Mouse (Mus musculus) CD4-positive naive resting alpha-beta T cell, adult 76 days (primary cell): ENCODE data around the gene Zfp688. TPM values are rescaled to one million over a fixed set of nuclear protein-coding genes. Genes with fewer than 3 reads are reported as not detected.

Experiments
- total RNA-seq: library from RNA; stranded (reverse); gene quantifications from one replicate; pipeline ENCODE4 v1.2.4, GENCODE M21; 2023

Zfp688 gene
- 14.6 TPM for total RNA-seq

DNA sequence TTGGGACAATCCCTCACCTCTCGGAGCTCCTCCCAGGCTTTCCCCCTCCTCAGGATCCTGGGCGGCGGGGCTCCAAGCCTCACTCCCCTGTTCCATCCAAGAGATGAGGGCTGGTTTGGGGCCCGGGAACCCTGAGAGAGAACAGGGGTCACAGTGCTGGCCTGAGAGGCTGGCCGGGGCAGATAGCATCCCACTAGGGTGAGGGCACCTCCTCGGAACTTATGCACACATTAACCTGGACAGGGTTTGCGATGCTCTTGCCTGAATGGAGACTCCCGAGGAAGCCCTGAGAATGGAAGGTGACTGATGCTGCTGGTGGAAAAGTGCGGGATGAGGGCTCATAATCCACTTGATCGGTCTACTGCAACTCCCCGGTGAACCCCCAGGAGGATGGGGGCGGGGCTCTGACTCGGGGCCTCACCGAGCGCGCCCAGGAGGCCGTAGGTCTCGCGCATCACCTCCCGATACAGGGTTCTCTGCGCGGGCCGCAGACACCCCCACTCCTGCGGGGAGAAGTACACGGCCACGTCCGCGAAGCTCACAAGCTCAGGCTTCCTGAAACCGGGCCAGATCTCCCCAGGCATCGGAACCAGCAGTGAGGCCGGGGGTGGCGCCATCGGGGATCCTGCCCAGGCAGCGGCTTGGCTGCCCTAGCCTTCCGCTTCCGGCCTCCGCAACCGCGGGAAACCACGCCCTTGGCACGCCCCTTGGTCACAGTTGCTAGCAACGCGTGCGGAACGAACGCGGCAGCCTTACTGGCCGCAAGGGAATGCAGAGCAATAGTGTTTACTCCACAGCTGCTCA lies at the start of gene Zfp688:
Gene Zfp688 (minus strand): TSS at position 681 of the 804 bp plus-strand sequence.

DNA sequence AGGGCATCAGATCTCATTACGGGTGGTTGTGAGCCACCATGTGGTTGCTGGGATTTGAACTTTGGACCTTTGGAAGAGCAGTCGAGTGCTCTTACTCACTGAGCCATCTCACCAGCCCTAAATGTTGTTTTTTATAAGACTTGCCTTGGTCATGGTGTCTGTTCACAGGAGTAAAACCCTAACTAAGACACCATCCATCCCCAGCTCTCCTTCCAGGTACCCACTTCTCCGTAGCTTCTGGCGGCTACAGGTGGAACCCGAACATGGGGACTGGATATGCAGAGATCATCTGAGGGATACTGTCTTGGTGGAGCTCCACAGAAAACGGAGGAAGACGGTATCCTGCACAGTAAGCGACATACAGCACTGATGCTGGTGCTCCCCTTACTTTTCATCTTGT lies 37.4 kb upstream of the Zfp688 start, which contains the start of gene Prr14:
Gene Prr14 (plus strand): TSS at position 301 of the 400 bp plus-strand sequence.

DNA sequence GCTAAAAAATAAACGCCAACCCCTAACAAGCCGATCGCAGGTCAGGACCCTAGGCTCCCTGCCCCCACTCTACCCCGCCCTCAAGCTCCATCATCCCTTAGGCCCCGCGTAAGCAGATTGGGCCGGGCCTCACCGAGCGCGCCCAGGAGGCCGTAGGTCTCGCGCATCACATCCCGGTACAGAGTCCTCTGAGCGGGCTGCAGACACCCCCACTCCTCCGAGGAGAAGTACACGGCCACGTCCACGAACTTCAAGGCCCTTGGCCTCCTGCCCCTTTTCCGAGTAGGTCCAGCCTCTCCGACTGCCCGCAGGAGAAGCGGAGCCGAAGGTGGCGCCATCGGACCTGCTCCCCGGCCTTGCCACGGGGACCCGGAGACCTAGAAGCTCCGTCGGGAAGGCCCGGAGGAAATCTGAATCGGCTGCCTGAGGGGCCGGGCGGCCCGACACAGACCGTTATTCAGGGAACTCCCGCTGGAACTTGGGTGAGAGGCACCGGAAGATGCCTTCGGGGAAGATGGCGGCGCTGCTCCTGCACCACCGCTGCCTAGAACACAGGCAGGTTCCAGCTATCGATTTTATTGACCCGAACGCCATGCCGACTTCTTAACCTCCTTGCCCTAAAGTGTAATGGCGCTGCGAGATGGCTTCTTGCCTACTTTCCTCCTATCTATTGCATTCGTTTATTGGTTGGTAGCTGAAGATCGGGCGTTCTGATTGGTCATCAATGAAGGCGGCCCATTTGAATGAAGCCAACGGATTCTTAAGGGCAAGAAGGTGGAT lies 26.8 kb upstream of the Zfp688 start, which contains the start of gene Zfp689:
Gene Zfp689 (minus strand): TSS at position 638 of the 780 bp plus-strand sequence.

DNA sequence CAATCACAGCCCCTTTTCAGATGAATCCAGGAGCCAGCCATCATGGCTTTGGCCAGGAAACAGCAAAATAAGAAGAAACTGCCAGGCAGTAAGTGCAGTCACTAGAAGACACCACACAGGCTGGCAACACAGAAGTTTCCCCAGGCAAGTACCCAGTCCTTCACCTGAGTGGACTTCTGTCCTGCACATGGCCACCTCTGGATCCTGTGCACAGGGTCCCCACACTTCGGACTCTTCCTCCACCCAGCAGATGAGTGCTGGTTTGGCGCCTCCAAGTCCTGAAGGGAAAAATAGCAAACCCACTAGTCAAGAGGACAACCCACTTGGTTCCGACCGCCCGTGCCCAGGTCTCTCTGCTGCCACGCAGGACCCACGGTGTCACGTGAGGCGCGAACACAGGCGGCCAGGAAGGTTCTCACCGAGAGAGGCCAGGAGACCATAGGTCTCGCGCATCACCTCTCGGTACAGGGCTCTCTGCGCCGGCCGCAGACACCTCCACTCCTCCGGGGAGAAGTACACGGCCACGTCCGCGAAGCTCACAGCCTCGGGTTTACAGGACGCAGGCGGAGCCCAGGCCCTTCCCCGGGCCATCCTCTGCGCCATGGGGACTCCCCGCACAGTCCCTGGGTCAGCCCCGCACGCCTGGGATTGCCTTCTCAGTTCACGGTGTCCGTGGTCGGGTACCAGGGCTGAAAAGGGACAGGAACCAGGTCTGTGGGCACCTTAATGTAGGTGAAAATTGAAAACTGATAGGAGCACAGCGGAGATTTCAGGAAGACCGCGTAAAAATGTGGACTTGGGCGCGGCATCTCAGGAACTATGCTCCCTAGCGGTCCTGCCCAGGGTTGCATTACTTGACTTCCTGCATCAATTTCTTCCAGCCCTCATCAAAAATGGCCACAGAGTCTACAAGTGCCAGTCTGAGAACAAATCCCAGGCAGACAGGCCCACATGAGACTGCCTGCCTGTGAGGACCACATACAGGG lies 15.6 kb downstream of the Zfp688 start, which contains the start of gene Zfp764:
Gene Zfp764 (minus strand): TSS at position 821 of the 986 bp plus-strand sequence.

DNA sequence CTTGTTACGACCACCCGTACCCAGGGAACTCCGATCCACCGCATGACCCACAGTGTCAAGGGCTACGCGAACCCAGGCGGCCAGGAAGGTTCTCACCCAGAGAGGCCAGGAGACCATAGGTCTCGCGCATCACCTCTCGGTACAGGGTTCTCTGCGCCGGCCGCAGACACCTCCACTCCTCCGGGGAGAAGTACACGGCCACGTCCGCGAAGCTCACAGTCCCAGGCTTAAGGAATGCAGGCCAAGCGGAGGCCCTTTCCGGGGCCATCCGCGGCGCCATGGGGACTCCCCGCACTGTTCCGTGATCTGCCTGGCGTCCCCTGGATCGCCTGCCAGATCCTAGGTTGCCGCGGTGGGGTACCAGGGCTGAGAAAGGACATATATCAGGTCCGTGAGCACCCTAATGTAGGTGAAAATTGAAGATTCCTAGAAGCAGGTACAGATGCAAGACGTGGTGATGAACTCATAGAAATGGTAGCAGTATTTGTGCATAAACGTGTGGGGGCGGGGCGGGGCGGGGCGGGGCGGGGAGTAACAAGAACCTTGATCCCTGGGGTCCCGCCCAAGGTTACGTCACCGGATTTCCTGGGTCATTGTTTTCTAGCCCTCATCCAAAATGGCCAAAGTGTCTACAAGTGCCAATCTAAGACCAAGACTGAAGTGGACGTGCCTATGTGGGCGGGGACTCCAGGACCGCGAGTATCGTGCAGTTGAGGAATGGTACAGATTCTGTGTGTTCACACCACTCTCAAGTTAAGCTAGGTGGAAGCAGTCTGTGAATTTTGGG lies 28.5 kb downstream of the Zfp688 start, which contains the start of gene E430018J23Rik:
Gene E430018J23Rik (minus strand): TSS at position 473 of the 787 bp plus-strand sequence.

DNA sequence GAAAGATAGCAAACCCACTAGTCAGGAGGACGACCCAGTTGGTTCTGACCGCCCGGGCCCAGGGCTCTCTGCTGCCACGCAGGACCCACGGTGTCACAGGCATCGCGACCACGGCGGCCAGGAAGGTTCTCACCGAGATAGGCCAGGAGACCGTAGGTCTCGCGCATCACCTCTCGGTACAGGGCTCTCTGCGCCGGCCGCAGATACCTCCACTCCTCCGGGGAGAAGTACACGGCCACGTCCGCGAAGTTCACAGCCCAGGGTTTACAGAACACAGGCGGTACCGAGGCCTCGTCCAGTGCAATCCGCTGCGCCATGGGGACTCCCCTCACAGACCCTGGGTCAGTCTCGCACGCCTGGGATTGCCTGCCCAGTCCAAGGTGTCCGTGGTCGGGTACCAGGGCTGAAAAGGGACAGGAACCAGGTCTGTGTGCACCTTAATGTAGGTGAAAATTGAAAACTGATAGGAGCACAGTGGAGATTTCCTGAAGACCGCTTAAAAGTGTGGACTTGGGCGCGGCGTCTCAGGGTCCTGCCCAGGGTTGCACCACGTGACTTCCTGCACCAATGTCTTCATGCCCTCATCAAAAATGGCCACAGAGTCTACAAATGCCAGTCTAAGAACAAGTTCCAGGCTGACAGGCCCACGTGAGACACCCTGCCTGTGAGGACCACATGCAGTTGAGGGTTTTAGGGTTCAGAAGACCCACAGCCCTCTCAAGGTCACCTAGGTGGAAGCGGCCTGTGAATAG lies 35.1 kb downstream of the Zfp688 start, which contains the start of gene 9130019O22Rik:
Gene 9130019O22Rik (minus strand): TSS at position 526 of the 752 bp plus-strand sequence.

DNA sequence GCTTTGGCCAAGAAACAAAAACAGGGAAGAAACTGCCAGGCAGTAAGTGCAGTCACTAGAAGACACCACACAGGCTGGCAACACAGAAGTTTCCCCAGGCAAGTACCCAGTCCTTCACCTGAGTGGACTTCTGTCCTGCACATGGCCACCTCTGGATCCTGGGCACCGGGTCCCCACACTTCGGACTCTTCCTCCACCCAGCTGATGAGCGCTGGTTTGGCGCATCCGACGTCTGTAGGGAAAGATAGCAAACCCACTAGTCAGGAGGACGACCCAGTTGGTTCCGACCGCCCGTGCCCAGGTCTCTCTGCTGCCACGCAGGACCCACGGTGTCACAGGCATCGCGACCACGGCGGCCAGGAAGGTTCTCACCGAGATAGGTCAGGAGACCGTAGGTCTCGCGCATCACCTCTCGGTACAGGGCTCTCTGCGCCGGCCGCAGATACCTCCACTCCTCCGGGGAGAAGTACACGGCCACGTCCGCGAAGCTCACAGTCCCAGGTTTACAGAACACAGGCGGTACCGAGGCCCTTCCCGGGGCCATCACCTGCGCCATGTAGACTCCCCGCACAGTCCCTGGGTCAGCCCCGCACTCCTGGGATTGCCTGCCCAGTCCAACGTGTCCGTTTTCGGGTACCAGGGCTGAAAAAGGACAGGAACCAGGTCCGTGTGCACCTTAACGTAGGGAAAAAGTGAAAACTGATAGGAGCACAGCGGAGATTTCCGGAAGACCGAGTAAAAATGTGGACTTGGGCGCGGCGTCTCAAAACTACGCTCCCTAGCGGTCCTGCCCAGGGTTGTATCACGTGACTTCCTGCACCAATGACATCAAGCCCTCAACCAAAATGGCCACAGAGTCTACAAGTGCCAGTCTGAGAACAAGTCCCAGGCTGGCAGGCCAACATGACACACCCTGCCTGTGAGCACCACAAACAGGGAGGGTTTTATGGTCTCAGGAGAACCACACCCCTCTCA lies 46.3 kb downstream of the Zfp688 start, which contains the start of gene Zfp747:
Gene Zfp747 (minus strand): TSS at position 780 of the 975 bp plus-strand sequence.

Other genes with a start within 250 kb of the Zfp688 start
- 71.0 TPM for gene Cd2bp2, start 226.0 kb downstream of the Zfp688 start, total RNA-seq
- gene Tbc1d10b, start 213.6 kb downstream of the Zfp688 start, total RNA-seq: 42.1 TPM
- gene Mylpf, start 213.2 kb downstream of the Zfp688 start, total RNA-seq: 19.4 TPM
- 9.7 TPM for gene Zfp553, start 189.0 kb downstream of the Zfp688 start, total RNA-seq
- gene Sept1, start 188.9 kb downstream of the Zfp688 start, total RNA-seq: 620 TPM
- gene Zfp771, start 177.8 kb downstream of the Zfp688 start, total RNA-seq: 16.4 TPM
- gene Dctpp1, start 161.4 kb downstream of the Zfp688 start, total RNA-seq: 8.0 TPM
- 23.0 TPM for gene Sephs2, start 148.0 kb downstream of the Zfp688 start, total RNA-seq
- 193 TPM for gene Itgal, start 125.8 kb downstream of the Zfp688 start, total RNA-seq
- 0.21 TPM for gene Zfp768, start 76.5 kb downstream of the Zfp688 start, total RNA-seq
- gene Zfp747, start 46.0 kb downstream of the Zfp688 start, total RNA-seq: 23.2 TPM
- 4.7 TPM for gene 9130019O22Rik, start 34.9 kb downstream of the Zfp688 start, total RNA-seq
- 14.9 TPM for gene E430018J23Rik, start 28.4 kb downstream of the Zfp688 start, total RNA-seq
- 12.5 TPM for gene Zfp764, start 15.2 kb downstream of the Zfp688 start, total RNA-seq
- gene Zfp689, start 27.1 kb upstream of the Zfp688 start, total RNA-seq: 9.8 TPM
- gene Prr14, start 37.5 kb upstream of the Zfp688 start, total RNA-seq: 129 TPM
- gene Fbrs, start 57.1 kb upstream of the Zfp688 start, total RNA-seq: 195 TPM
- gene Srcap, start 89.9 kb upstream of the Zfp688 start, total RNA-seq: 267 TPM
- 40.4 TPM for gene Gm42715, start 97.5 kb upstream of the Zfp688 start, total RNA-seq
- gene Tmem265, start 139.3 kb upstream of the Zfp688 start, total RNA-seq: 10.0 TPM
- 139 TPM for gene Phkg2, start 151.3 kb upstream of the Zfp688 start, total RNA-seq
- 0.38 TPM for gene Ccdc189, start 166.5 kb upstream of the Zfp688 start, total RNA-seq
- gene Rnf40, start 166.7 kb upstream of the Zfp688 start, total RNA-seq: 138 TPM
- 2.9 TPM for gene Zfp629, start 193.7 kb upstream of the Zfp688 start, total RNA-seq